Mouse (Mus musculus) olfactory bulb, adult 2 months (tissue): Measurements from ENCODE around the gene Ttll7.

ENCODE experiments used
- CTCF ChIP-seq: fragments of 200-500 bp; IDR thresholded peaks from 2 replicates; pipeline ENCODE4 v1.5.1; 2012; ENCODE audit warnings: low read depth, mild to moderate bottlenecking, low read length, moderate library complexity; ENCODE audit not compliant: insufficient read depth
- POLR2A ChIP-seq: fragments of 200-500 bp; IDR thresholded peaks from 2 replicates; pipeline ENCODE4 v1.6.1; 2012; ENCODE audit warnings: mild to moderate bottlenecking, low read depth, low read length, moderate library complexity; ENCODE audit not compliant: insufficient read depth

- no peak for TF ChIP-seq CTCF
- no peak for TF ChIP-seq POLR2A
Measured at GRCm38 (mm10) chr3:146857373-146857772, 5.2 kb downstream of the Ttll7 start.
